Mouse (Mus musculus) erythroblast, embryonic 14.5 days (primary cell): Measurements from ENCODE around the gene Mettl7a1. TPM values are rescaled to one million over a fixed set of nuclear protein-coding genes. Genes with fewer than 3 reads are reported as not detected.
"Not testable (repeated sequence)": the region's sequence is repeated elsewhere in the genome, so short reads cannot be mapped to it uniquely, and the experiment has no call there.

Experiments used
- H3K27me3 ChIP-seq: 2 replicates; pipeline ENCODE4 v1.6.1; 2012; ENCODE audit warnings: inconsistent platforms; ENCODE audit not compliant: control insufficient read depth
- H3K36me3 ChIP-seq: 2 replicates; pipeline ENCODE4 v1.6.1; 2012; ENCODE audit warnings: mild to moderate bottlenecking, inconsistent platforms; ENCODE audit not compliant: control insufficient read depth
- H3K4me1 ChIP-seq: 2 replicates; pipeline ENCODE4 v1.6.1; 2012; ENCODE audit warnings: inconsistent platforms; ENCODE audit not compliant: control insufficient read depth
- H3K4me3 ChIP-seq: replicated peaks from 2 replicates; pipeline ENCODE3; 2012; ENCODE audit warnings: moderate library complexity, mild to moderate bottlenecking, inconsistent platforms
- H3K9me3 ChIP-seq: 2 replicates; pipeline ENCODE4 v1.6.1; 2012; ENCODE audit warnings: low read length, inconsistent platforms, mixed read lengths; ENCODE audit not compliant: control insufficient read depth
- GATA1 ChIP-seq: IDR thresholded peaks from 2 replicates; pipeline ENCODE4 v1.6.1; 2012; ENCODE audit warnings: low read length, inconsistent platforms, mixed read lengths
- TAL1 ChIP-seq: IDR thresholded peaks from 3 replicates; pipeline ENCODE4 v1.6.1; 2012; ENCODE audit warnings: low read length, inconsistent platforms, mixed read lengths
- polyA plus RNA-seq: library from polyadenylated mRNA; stranded (reverse); fragments of >175 nt; gene quantifications from 2 replicates; pipeline ENCODE4 v1.2.3, GENCODE M21; 2012

Gene Mettl7a1
- polyA plus RNA-seq, 1 experiment = 12.9 TPM

DNA sequence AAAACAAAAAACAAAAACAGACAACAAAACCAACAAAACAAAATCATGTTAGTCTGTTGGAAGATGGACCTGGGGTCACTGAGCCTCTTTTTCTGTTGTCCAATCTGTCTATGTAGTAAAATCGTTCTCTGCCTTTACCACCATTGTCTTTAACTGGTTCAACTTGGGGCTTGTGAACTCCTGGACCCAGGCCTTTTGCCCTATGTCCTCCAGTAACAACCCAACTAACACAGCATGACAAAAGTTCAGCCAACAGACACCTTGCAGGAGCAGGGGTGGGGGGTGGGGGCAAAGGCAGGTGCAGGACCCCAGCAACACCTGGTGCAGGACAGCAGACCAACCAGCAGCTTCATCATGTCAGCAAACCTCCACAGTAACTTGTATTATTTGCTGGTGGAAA lies 15.9 kb downstream of the Mettl7a1 start:
- TF ChIP-seq TAL1 = no peak
- TF ChIP-seq GATA1 = no peak
- Histone ChIP-seq H3K4me1 (peaks cover 14% of the 10 kb centered on the region), H3K36me3 (peaks cover 1% of the 10 kb centered on the region), H3K4me3 (no peak overlapping the region), H3K9me3 (peaks cover 4% of the 10 kb centered on the region), H3K27me3 (no peaks in the 10 kb centered on the region)

DNA sequence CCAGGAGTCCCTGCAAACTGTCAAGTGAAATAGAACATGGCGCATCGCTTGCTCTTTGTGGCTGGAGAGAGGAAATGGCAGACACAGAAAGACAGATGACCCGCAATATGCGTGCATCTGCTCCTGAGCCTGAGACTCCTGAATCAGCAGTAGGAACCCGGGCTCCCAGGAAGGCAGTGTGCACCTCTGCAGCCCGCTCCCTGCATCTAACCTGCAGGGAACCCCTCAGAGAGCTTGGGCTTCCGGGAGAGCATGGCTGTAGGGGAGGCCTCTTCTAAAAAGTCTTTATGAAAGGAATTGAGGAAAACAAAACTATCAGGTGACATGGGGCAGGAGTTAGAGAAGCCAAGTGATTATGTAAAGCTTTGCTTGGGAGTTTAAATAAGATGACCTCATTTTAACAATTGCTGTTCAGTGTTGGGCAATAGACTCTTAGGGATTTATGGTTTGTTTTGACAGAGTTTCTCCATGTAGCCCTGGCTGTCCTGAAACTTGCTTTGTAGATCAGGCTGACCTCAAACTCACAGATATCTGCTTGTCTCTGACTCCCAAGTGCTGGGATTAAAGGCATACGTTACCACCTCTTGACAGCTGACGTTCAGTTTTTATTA lies 16.5 kb downstream of the Mettl7a1 start:
- Histone ChIP-seq H3K36me3 (no peaks in the 10 kb centered on the region; the same call in 1 of the 2 replicates), H3K9me3 (peaks cover 3% of the 10 kb centered on the region), H3K4me3 (no peak overlapping the region), H3K4me1 (peaks cover 14% of the 10 kb centered on the region), H3K27me3 (no peaks in the 10 kb centered on the region)
- TF ChIP-seq TAL1 = no peak

DNA sequence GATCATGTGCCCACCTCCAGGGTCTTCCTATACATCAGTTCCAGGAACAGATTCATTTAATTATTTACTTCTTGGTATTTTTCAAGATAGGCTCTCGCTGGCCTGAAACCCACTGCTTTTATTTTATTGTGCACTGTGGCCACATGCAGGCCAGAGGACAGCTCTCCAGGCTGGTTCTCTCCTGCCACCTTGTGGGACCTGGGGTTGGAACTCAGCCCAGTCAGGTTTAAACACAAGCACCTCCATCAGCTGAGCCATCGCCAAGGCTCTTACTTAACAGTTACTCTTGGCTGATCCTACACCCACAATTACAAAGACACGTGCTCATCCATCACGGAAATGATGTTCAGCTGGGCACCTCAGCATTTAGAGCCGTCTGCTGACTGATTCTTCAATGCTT lies 17.2 kb downstream of the Mettl7a1 start:
- H3K36me3 ChIP-seq = no peaks in the 10 kb centered on the region
- H3K4me1 ChIP-seq = peaks cover 14% of the 10 kb centered on the region
- H3K4me3 ChIP-seq = no peak overlapping the region
- peaks cover 3% of the 10 kb centered on the region for H3K9me3 ChIP-seq
- TF ChIP-seq GATA1 (no peak), TAL1 (no peak)
- no peaks in the 10 kb centered on the region for H3K27me3 ChIP-seq

DNA sequence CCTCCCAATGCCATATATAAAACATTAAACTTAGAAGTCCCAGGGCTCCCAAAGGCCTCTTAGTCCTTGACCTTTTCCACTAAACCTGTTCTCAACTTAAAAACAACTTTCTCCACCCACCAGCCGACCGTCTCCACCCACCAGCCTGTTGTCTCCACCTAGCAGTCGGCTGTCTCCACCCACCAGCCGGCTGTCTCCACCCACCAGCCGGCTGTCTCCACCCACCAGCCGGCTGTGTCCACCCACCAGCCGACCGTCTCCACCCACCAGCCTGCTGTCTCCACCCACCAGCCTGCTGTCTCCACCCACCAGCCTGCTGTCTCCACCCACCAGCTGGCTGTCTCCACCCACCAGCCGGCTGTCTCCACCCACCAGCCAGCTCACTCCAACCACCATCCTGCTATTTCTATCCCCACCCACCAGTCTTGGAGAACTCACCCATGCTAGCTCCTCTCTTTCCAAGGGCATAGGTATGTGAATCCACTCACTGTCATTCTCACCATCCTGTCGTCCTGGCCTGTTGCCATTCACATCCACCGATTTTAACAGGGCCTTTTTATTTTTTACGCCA lies 20.2 kb downstream of the Mettl7a1 start:
- Histone ChIP-seq H3K36me3 (no peaks in the 10 kb centered on the region), H3K4me3 (no peak overlapping the region), H3K4me1 (peaks cover 14% of the 10 kb centered on the region), H3K9me3 (peaks cover 3% of the 10 kb centered on the region), H3K27me3 (no peaks in the 10 kb centered on the region)
- TF ChIP-seq GATA1 (no peak), TAL1 (no peak)

DNA sequence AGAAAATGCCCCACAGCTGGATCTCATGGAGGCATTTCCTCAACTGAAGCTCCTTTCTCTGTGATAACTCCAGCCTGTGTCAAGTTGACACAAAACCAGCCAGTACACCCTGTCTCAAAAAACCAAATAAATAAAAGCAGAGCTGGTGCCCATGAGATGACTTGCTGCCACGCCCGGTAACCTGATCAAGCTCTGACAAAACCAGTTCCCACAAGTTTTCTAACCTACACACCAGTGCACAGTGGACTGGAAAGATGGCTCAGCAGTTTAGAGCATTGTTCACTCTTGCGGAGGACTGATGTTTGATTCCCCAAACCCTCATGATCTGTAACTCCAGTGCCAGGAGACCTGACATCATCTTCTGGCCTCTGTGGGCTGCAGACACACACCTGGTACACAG lies 21.3 kb downstream of the Mettl7a1 start:
- Histone ChIP-seq H3K36me3 (no peaks in the 10 kb centered on the region), H3K9me3 (peaks cover 3% of the 10 kb centered on the region), H3K27me3 (no peaks in the 10 kb centered on the region), H3K4me3 (no peak overlapping the region), H3K4me1 (peaks cover 14% of the 10 kb centered on the region)
- no peak for TF ChIP-seq TAL1

DNA sequence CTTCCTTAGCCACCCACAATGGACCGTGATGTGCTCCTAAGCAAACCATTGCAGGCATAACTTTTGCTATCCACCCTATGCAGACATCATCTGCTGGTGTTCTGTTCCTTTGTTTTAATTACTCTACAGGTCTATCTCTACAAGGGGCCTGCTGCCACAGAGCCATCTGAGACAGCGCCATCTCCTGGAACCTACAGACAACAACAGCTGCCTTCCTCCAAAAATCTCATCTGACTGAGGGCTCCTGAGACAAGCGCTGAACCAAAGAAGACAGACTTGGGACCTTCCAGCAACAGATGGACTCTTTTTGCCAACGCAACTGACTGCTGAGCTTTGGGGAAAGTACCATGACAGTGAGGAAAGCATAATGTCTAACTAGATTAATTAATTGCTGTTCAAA lies 24.1 kb downstream of the Mettl7a1 start:
- H3K36me3 ChIP-seq, H3K9me3 ChIP-seq, H3K4me3 ChIP-seq, H3K27me3 ChIP-seq: not testable (repeated sequence)
- H3K4me1 ChIP-seq = peaks cover 14% of the 10 kb centered on the region

DNA sequence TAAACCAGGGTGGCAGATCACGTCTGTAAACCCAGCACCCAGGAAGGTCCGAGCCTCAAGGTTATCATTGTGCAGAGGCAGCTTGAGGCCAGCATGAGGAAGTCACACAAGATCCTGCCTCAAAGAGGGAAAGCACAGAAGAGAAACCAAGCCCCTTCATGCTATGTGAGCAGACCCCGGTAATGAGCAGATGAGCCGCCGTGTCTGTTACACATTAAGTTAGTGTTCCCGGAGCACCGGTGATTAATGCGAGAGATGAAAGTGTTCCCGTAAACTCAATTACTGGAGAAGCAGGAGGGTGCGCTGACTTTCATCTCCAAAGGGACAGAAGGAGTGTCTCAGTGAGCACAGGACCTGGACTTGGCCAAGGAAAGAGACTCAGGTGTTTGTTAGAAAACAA lies 25.4 kb downstream of the Mettl7a1 start:
- not testable (repeated sequence) for H3K4me3 ChIP-seq, H3K36me3 ChIP-seq, H3K27me3 ChIP-seq, H3K4me1 ChIP-seq, H3K9me3 ChIP-seq

DNA sequence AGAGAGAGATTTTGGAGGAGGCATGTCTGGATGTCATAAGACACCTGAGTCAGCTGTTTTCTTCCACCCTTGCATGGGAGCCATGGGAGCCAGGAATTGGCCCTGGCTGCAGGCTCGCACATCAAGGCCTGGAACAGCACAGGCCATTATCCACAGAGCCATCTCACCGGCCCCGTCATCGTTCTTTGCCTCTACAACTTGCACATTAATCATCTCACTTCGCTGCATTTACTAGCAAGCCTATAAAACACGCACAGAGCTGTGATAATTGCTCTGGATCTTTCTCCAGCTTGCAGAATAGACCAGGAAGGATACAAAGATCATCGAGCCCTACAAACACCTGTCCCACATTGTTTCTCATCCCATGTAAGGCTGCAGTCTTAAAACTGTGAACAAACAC lies 26.8 kb downstream of the Mettl7a1 start:
- Histone ChIP-seq H3K4me1 (no peaks in the 10 kb centered on the region), H3K27me3 (no peaks in the 10 kb centered on the region), H3K36me3 (no peaks in the 10 kb centered on the region), H3K4me3 (no peak overlapping the region), H3K9me3 (no peaks in the 10 kb centered on the region)
- TF ChIP-seq GATA1 = no peak
- no peak for TF ChIP-seq TAL1

DNA sequence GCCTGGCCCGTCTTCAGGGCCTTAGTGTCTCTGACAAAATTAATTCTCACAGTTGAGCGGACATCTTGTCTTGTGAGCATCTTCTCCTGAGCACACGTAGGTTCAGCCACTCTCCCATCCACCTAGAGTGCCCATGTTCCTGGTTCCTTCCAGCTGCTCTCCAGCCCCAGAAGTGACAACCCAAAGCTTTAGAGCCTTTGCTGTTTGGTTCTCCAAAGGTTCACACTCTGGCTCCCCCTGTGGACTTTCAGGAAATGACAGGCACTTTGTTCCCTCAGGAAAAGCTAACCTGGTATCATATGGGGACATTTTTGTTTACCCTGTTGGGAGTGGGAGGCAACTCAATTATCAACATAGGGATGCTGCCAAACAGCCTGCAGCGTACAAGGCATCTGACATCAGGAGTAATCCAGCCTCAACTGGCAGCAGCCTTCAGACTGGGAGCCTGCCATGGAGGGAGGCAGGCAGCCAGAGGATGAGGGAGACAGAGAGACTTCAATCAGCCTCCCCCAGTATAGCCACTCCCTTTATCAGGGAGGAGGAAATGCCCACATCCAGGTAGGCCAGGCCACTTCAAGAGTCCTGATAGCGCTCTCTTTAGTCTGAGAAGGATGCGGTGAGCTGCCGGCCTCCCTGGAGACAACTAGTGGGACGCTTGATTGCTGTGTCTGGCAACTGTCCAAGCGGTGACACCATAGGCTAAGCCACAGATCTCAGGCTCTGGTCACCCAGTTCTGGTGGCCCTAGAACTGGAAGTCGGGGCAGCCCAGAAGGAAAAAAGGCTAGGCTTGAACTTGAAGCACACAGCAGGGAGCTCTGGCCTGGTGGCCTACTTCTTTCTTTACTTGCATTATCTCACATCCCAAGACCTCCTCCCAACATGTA lies 28.4 kb downstream of the Mettl7a1 start:
- H3K4me1 ChIP-seq, H3K27me3 ChIP-seq, H3K36me3 ChIP-seq, H3K9me3 ChIP-seq, H3K4me3 ChIP-seq: not testable (repeated sequence)

DNA sequence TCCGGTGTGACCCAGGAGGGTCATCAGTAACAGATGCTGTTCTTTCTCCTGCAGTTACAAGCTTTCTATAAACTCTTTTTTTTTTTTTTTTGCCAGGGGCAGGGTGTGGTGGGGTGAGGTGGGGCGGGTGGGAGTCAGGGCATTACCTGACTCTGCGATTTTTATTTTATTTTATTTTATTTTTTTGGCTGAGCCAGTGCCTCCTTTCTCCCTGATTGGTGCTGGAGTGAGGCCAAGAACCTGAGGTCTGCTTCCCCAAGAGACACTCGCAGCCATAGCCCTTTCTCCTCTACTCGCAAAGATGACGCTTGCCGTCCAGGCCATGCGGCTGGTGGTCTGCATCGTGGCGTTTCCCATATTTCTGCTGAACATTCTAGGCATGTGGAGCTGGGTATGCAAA lies 30.7 kb downstream of the Mettl7a1 start, which contains the start of gene Mettl7a3:
Gene Mettl7a3 (plus strand): TSS at position 301 of the 400 bp plus-strand sequence.
- H3K4me3 ChIP-seq = no peak within 1 kb of the TSS
- H3K36me3 ChIP-seq = no peaks in the 10 kb centered on the region
- H3K9me3 ChIP-seq = no peaks in the 10 kb centered on the region
- H3K4me1 ChIP-seq = peaks cover 10% of the 10 kb centered on the region
- no peak for TF ChIP-seq TAL1
- TF ChIP-seq GATA1 = no peak
- no peaks in the 10 kb centered on the region for H3K27me3 ChIP-seq

DNA sequence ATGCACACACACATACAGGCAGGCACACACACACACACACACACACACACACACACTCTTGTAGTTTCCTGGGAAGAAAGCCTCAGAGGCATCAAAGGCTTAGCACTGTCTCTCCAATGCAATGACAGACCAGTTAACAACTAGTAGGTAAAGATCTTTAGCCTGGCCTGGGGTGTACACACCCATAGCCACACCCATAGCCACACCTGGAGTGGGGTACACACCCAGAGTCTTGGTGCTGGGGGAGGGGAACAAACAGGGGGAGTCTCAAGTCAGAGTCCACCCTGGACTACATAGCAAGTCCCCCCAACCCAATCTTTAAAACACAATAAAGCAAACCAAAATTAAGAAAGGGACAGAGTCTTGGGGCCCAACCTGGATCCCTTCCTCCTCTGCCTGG lies 33.4 kb downstream of the Mettl7a1 start:
- H3K4me3 ChIP-seq, H3K9me3 ChIP-seq, H3K27me3 ChIP-seq, H3K36me3 ChIP-seq: not testable (repeated sequence)
- peaks cover 10% of the 10 kb centered on the region for H3K4me1 ChIP-seq

DNA sequence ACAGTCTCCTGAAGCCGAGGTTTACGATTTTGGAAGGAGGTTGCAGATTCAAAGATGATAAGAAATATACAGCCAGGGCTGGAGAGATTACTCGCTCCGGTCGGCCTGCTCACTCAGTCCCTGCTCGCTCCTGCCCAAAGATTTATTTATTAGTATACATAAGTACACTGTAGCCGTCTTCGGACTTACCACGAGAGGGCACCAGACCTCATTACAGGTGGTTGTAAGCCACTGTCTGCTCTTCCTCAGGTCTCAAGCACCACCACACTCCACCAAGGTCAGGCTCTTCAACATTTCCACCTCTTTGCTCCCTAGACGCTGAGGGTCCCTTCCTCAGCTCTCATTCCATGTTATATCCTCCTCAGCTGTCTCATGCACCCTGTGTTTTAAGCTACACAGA lies 33.9 kb downstream of the Mettl7a1 start:
- not testable (repeated sequence) for H3K4me3 ChIP-seq, H3K36me3 ChIP-seq, H3K9me3 ChIP-seq, H3K27me3 ChIP-seq
- peaks cover 10% of the 10 kb centered on the region for H3K4me1 ChIP-seq

DNA sequence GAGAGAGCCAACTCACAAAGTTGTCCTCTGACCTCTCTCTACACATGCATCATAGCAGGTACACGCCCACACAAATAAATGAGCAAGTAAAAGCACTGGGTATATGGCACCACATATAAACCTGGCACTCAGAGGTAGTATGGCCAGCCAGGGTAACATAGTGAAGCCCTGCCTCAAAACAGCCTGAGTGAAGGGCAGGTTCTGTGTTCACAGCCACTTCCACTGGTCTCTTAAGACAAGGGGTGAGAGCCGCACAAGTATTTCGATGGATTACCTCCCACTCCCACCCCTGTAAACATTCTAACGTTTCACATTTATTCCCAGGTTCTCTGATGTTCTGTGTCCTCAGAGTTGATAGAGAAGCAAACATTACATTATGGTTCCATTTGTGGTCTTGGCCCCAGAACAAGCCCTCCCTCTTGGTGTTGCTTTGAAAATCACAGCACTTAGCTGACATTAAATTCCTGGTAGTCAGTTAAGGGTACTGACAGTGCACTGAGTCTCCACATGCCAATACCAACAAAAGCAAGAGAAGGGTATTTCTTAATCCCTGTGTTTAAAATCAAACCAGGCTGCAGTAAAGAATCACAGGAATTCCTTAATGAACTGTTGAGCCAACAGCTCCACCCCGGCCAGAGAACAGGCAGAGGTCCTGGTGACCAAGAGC lies 37.5 kb downstream of the Mettl7a1 start:
- peaks cover 10% of the 10 kb centered on the region for H3K4me1 ChIP-seq
- H3K4me3 ChIP-seq, H3K36me3 ChIP-seq, H3K27me3 ChIP-seq, H3K9me3 ChIP-seq: not testable (repeated sequence)
